Mouse (Mus musculus) gastrocnemius, adult 2 months (tissue): ENCODE results near the gene Mansc4. TPM values are rescaled to one million over a fixed set of nuclear protein-coding genes. Genes with fewer than 3 reads are reported as not detected.

Experiments used
- DNase-seq: peaks from one replicate; pipeline ENCODE4 v3.0.0; 2022
- H3K27ac ChIP-seq: fragments of 200-600 bp; 2 replicates; pipeline ENCODE4 v1.8.1; 2022; ENCODE audit warnings: mild to moderate bottlenecking
- H3K4me3 ChIP-seq: fragments of 200-600 bp; 2 replicates; pipeline ENCODE4 v1.8.1; 2022; ENCODE audit warnings: mild to moderate bottlenecking, moderate library complexity
- CTCF ChIP-seq: fragments of 200-600 bp; IDR thresholded peaks from 2 replicates; pipeline ENCODE4 v1.8.1; 2022; ENCODE audit warnings: antibody characterized with exemption, mild to moderate bottlenecking, moderate library complexity
- intact Hi-C: fragments of 180-260 bp; cut with DNase I; formaldehyde crosslinking; loops from one replicate; pipeline ENCODE4 v1.15.1; 2025
- total RNA-seq, 2 experiments: library from RNA; stranded (reverse); gene quantifications; 2 replicates each; pipeline ENCODE4 v1.2.3; 2021

Mansc4 gene
- total RNA-seq, 2 experiments from 2014 or later = not detected

DNA sequence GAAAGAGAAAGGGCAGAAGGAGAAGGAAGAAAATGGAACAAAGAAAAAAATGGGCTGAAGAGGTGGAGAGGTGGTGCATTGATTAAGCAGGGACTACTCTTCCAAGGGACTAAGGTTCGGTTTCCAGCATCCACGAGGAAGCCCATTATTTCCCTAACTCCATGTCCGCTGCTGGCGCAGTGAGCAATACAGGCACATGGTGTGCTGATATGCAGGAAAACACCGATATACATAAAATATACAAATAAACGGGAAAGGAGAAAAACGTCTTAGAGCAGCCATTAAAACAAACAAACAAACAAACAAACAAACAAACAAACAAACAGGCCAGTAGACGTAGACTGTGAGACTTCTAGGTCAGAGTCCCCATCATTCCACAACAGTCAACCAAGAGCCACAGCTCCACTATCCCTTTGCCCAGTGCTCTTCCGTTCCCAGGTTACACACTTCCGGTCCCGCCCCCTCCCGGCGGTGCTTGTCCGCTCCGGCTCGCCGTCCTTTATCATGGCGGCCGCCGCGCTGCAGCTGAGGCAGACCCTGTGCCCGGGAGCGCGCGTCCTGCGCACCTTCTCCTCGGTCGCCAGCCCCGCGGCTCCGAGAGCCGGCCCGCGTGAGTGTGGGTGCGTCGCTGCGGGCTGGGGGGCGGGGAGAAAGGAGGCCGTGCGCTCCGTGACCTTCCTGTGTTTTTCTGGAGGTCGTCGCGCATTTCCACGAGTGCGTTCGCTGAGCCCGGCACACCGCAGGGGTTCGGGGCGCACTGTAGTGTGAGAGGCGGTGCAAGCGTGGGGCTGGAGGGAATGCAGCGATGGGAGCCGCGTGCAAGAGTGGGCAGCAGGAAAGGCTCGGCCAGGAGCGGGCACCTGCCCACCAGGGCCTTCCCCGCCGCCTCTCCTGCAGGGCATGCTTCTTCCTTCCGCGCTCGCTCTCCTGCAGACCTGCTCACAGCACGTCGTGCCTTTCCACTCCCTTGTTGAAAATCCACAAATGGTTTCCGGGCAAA lies 44.2 kb downstream of the Mansc4 start, which contains the start of gene Mrps35:
TSS of gene Mrps35 (plus strand) at position 474 of the 1,000 bp plus-strand sequence.
- intact Hi-C loops = no loop called here
- Histone ChIP-seq H3K4me3 (peak within 1 kb of the TSS; percentile 80), H3K27ac (peak within 1 kb of the TSS; percentile 97)
- peak; percentile 94 for DNase-seq
- peak; percentile 4; the same call in 1 of the 2 replicates for TF ChIP-seq CTCF

DNA sequence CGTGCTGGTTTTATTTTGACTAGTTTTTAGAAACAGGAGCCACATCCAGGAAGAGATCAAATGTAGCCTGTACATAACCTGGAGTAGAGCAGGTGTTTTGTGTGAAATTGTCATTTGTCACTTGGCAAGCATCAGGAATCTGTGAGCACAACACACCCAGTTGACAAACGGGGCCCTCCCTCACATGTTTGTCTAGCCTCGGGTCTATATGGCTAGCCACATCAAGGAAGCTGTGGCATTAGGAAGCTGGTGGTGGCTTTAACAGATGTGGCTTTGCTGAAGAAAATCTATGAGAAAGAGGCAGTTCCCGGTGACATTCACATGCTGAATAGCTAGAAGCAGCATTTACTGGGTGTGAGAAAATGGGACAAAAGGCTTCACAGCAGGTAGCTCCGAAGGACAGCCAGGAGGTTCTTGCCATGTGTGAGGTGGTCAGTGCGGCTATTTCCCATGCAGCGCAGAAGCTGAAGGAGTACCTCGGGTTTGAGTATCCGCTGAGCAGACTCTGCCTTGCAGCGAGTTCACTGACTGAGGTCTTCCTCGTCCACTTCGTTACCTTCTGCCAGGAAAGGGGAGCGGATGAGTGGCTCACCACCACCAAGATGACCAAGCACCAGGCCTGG lies 54.4 kb downstream of the Mansc4 start, which contains the start of gene Rep15:
TSS of gene Rep15 (plus strand) at position 282 of the 623 bp plus-strand sequence.
- intact Hi-C loops = no loop called here

DNA sequence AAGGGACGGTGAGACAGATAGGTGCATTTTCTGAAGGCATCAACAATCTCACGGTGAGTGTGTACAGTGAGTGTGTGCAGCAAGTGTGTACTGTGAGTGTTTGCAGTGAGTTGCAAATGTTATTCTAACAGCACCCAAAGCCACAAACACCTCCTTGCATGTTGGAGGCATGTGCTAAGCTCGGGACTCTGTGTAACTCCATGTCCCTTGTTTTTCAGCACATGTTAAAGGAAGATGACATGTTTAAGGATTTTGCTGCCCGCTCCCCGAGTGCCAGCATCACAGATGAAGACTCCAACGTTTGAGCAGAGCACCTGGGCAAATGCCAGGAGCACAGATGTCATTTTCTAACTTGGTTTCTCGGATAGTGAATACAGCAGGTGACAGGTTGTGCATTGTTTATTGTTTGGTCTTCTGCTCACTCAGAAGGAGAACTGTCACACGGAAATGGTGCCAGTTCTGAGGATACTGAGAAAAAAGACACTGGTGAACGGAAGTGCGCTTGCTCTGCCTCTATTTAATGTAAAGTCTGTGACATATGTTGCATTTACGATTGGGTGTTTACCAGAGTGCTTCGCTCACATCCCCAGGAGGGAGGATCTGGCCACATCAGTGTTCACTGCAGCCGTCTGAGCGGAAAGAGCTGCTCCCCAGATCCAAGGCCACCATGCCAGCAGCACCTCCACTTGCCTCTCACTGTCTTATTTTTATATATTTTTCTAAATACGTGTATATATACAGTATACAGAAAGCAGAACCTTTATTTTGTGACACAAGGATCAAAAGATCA lies 56.5 kb downstream of the Mansc4 start:
- intact Hi-C loops = no loop called here
- TF ChIP-seq CTCF = no peak
- H3K4me3 ChIP-seq = no peak overlapping the region
- no peak for DNase-seq
- H3K27ac ChIP-seq = no peak overlapping the region

More for the DNA sequence above, 54.4 kb downstream of the Mansc4 start, which contains the start of gene Rep15:
- H3K4me3 ChIP-seq = no peak within 1 kb of the TSS
- no peak within 1 kb of the TSS for H3K27ac ChIP-seq
- DNase-seq = no peak
- TF ChIP-seq CTCF = no peak

- H3K27ac ChIP-seq = no peak overlapping the region
- TF ChIP-seq CTCF = no peak
- H3K4me3 ChIP-seq = no peak overlapping the region
- intact Hi-C loops = loop anchor here (10.0 kb wide), 1 partner anchor 785 kb away; no protein-coding TSS in a partner anchor
- DNase-seq = peak; percentile 28
These were observed 57.2 kb downstream of the Mansc4 start for GRCm38 (mm10) chr6:147029591-147029990.

DNA sequence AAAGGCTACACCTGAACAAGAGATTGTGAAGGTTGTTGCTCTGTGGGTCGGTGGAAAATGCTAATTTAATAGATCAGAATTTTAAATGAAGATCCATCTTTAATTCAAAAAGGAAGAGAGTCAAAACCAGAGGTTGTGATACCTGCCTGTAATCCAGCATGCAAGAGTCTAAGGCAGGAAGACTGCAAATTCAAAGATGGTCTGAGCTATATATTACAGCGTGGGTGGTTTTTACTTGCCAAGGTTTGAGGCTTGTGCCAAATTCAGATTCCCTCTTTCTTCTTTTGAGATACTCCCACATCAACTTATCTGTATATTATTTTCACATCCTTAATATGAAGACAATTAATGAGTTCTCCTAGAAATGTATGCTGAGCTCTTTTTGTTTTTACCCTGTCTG lies 58.4 kb downstream of the Mansc4 start:
- intact Hi-C loops = loop anchor here (10.0 kb wide), 1 partner anchor 786 kb away; no protein-coding TSS in a partner anchor
- H3K27ac ChIP-seq = no peak overlapping the region
- DNase-seq = no peak
- no peak overlapping the region for H3K4me3 ChIP-seq
- no peak for TF ChIP-seq CTCF

Other genes starting within 250 kb of the Mansc4 start
- not detected for gene Smco2, start 236.9 kb downstream of the Mansc4 start, total RNA-seq
- 10 to 100 TPM; 40.3 to 44.8 TPM for gene Ppfibp1, start 198.5 kb downstream of the Mansc4 start, total RNA-seq
- gene 1700034J05Rik, start 132.6 kb downstream of the Mansc4 start, total RNA-seq = not detected
- gene Rep15, start 54.4 kb downstream of the Mansc4 start, total RNA-seq = under 1 TPM; 0.59 to 0.66 TPM
- gene Mrps35, start 44.3 kb downstream of the Mansc4 start, total RNA-seq = 10 to 100 TPM; 37.4 to 52.4 TPM
- 1 to 10 TPM; 1.7 to 2.2 TPM for gene Klhl42, start 4.3 kb upstream of the Mansc4 start, total RNA-seq
- 1 to 10 TPM in 1 of 2 experiments, under 1 TPM in 1; 0.78 to 3.0 TPM for gene Pthlh, start 177.2 kb upstream of the Mansc4 start, total RNA-seq